Mouse (Mus musculus) intestine, embryonic 16.5 days (tissue): ENCODE data around the gene Mab21l2. TPM values are rescaled to one million over a fixed set of nuclear protein-coding genes. Genes with fewer than 3 reads are reported as not detected.

Experiments used
- ATAC-seq: fragments of 200-750 bp; cut with Nextera tagmentation; 2 replicates; pipeline ENCODE4 v1.8.0; 2017; ENCODE audit warnings: moderate TSS enrichment, moderate library complexity
- H3K27ac ChIP-seq: fragments of 300-500 bp; sonication (generic); 2 replicates; pipeline ENCODE4 v1.5.1; 2014; ENCODE audit warnings: mild to moderate bottlenecking, low read length
- H3K27me3 ChIP-seq: fragments of 300-500 bp; sonication (generic); replicated peaks from 2 replicates; pipeline ENCODE4 v1.6.1; 2014; ENCODE audit warnings: low read length, control low read depth, mixed read lengths; ENCODE audit not compliant: control insufficient read depth, insufficient read depth
- H3K36me3 ChIP-seq: fragments of 300-500 bp; sonication (generic); 2 replicates; pipeline ENCODE4 v1.6.1; 2014; ENCODE audit warnings: low read length, control low read depth; ENCODE audit not compliant: control insufficient read depth, insufficient read depth
- H3K4me1 ChIP-seq: fragments of 300-500 bp; sonication (generic); 2 replicates; pipeline ENCODE4 v1.6.1; 2014; ENCODE audit warnings: low read length, control low read depth, mixed read lengths; ENCODE audit not compliant: control insufficient read depth, insufficient read depth
- H3K4me2 ChIP-seq: fragments of 300-500 bp; sonication (generic); 2 replicates; pipeline ENCODE4 v1.6.1; 2014; ENCODE audit warnings: low read depth, low read length, control low read depth
- H3K4me3 ChIP-seq: fragments of 300-500 bp; sonication (generic); 2 replicates; pipeline ENCODE4 v1.5.1; 2014; ENCODE audit warnings: mild to moderate bottlenecking, low read length
- H3K9ac ChIP-seq: fragments of 300-500 bp; sonication (generic); 2 replicates; pipeline ENCODE4 v1.6.1; 2014; ENCODE audit warnings: low read depth, low read length
- H3K9me3 ChIP-seq: fragments of 300-500 bp; sonication (generic); 2 replicates; pipeline ENCODE4 v1.6.1; 2016; ENCODE audit warnings: low read length, control low read depth; ENCODE audit not compliant: control insufficient read depth
- WGBS: fragments of 180-500 bp; shearing (Covaris S2); extraction: QIAGEN DNeasy Blood & Tissue Kit; methylation state at CpG from one replicate; pipeline ENCODE4 v1.1.7; 2014; 5-methylcytosine and 5-hydroxymethylcytosine counted together
- polyA plus RNA-seq: library from polyadenylated mRNA; unstranded; fragments of >200 nt; fragmentation: Nextera tagmentation; extraction: Ambion mirVana; gene quantifications from 2 replicates; pipeline ENCODE4 v1.2.1, GENCODE M21; 2015

Mab21l2 gene
- 96.7 and 107 TPM in 2 replicates for polyA plus RNA-seq

DNA sequence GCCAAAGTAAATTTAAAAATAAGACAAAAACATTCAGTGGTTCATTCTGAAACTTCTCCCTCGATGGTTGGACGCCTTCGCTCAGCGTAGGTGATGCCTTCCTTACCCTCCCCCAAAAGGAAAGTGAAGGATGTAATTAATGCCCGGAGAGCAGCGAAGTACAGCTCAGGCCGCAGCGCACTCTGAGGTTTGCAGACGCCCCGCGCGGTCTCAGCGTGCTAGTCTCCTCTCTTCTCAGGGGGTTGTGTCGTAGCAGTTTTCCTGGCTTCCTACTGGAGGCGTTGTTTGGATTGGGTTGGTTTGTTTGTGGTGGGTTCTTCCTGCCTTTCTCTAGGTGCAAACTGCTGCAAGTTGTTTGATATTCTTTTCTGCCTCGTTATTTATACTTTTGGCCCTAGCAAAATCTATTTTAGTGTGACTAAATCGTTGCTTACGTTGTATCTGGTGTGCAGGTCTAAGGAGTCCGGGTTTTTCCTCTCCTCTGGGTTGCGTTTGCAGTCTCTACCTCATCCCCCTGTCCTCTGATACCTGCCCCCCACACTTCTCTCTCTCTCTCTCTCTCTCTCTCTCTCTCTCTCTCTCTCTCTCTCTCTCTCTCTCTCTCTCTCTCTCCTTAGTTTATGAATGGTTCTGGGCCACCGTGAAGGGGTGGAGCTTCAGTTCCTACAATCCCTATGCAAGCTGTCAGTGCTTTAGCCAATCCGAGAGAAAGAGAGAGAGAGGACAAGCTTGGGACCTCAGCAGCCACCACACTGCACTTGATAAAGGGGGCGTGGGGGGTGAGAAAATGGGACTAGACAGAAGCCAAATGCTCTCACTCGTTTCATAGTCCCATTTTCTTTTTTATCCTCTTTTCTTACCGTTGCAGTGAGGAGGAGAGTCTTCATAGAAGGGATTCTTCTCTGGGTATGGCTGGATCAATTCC, at the start of gene Mab21l2:
TSS of gene Mab21l2 (minus strand) at position 539 of the 925 bp plus-strand sequence.
- no peaks in the 10 kb centered on the region for H3K27me3 ChIP-seq
- peak within 1 kb of the TSS; percentile 43 for H3K4me2 ChIP-seq
- ATAC-seq, result peak; percentile 91
- H3K9ac ChIP-seq, result peak within 1 kb of the TSS; percentile 86
- WGBS, result 8% methylated on average over 25 of the region's 25 CpGs
- peak within 1 kb of the TSS; percentile 97 for H3K27ac ChIP-seq
- no peaks in the 10 kb centered on the region for H3K36me3 ChIP-seq
- no peaks in the 10 kb centered on the region for H3K4me1 ChIP-seq
- H3K4me3 ChIP-seq, result peak within 1 kb of the TSS; percentile 59
- H3K9me3 ChIP-seq, result no peaks in the 10 kb centered on the region

DNA sequence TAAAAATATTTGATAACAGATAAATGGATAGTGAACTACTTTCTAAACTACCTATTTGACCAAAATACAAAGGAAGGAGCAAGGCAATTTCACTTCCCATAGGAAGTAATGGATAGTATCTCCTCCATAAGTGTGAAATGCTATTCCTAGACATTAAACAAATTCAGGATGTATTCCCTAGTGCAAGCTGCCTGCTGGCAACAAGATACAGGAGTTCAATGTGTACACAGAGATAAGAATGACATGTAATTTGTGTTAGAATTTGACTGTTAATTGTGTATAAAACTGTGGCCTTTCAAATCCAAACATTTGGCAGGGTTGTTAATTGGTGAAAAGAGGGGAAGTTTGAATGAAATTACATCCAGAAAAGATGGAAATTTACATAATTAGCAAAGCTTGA, 26.9 kb upstream of the Mab21l2 start:
- H3K27ac ChIP-seq, result no peak overlapping the region
- H3K9ac ChIP-seq, result no peak overlapping the region
- no peak overlapping the region for H3K4me2 ChIP-seq
- no peaks in the 10 kb centered on the region for H3K9me3 ChIP-seq
- ATAC-seq, result no peak
- H3K4me1 ChIP-seq, result no peaks in the 10 kb centered on the region
- no peaks in the 10 kb centered on the region for H3K36me3 ChIP-seq
- H3K4me3 ChIP-seq, result no peak overlapping the region
- H3K27me3 ChIP-seq, result no peaks in the 10 kb centered on the region

DNA sequence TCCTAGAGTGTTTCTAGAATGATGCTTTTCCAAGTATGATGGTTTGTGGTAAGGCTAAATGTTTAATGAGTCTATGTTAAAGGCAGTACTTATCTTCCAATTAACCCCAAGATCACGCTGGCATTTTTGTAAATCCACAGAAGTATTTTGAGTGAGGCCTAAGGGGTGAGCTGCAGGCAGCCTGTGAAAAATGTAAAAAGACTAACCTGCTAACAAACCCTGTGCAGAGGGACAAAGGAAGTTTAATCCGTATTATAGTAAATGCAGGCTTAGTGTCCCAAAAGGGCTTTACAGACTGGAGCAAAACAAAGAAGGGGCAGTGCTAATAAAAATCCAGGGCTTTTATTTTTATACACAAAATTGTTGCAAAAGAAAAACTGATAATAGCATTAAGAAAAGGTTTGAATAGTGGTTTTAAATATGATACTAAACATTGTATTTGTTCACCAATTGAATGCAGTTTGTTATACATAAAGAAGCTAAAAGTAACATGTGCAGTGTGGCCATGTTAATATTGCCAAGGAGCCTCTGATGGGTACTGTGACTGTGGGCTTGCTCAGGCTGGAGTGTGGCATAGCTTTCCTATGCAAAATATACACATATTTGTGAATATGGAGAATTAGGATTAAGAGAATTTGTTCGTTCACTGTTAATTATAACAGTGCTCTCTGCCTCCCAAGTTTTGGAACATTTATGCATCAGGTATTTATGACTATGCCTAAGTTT, 24.3 kb upstream of the Mab21l2 start:
- Histone ChIP-seq H3K4me1 (no peaks in the 10 kb centered on the region), H3K27me3 (no peaks in the 10 kb centered on the region), H3K36me3 (no peaks in the 10 kb centered on the region), H3K4me3 (no peak overlapping the region), H3K9ac (no peak overlapping the region), H3K27ac (no peak overlapping the region), H3K4me2 (no peak overlapping the region), H3K9me3 (no peaks in the 10 kb centered on the region)
- WGBS, result 68% methylated on average over 3 of the region's 3 CpGs
- ATAC-seq, result no peak

- Histone ChIP-seq H3K4me3 (no peak overlapping the region), H3K36me3 (no peaks in the 10 kb centered on the region), H3K9me3 (no peaks in the 10 kb centered on the region), H3K27ac (no peak overlapping the region), H3K9ac (no peak overlapping the region), H3K4me1 (no peaks in the 10 kb centered on the region), H3K4me2 (no peak overlapping the region), H3K27me3 (no peaks in the 10 kb centered on the region)
- WGBS, result 51% methylated on average over 4 of the region's 4 CpGs
- no peak for ATAC-seq
Observed at GRCm38 (mm10) chr3:86571518-86571917, 23.1 kb upstream of the Mab21l2 start.

- H3K9ac ChIP-seq, result no peak overlapping the region
- no peak overlapping the region for H3K27ac ChIP-seq
- no peak overlapping the region for H3K4me3 ChIP-seq
- no peak overlapping the region for H3K4me2 ChIP-seq
- WGBS, result 74% methylated on average over 4 of the region's 4 CpGs
- no peaks in the 10 kb centered on the region for H3K9me3 ChIP-seq
- no peaks in the 10 kb centered on the region for H3K36me3 ChIP-seq
- ATAC-seq, result no peak
- H3K4me1 ChIP-seq, result no peaks in the 10 kb centered on the region
- H3K27me3 ChIP-seq, result no peaks in the 10 kb centered on the region
Observed at GRCm38 (mm10) chr3:86567312-86567711, 18.9 kb upstream of the Mab21l2 start.

GRCm38 (mm10) chr3:86561396-86561795, 13.0 kb upstream of the Mab21l2 start:
- Histone ChIP-seq H3K27me3 (no peaks in the 10 kb centered on the region), H3K4me2 (no peak overlapping the region), H3K4me3 (no peak overlapping the region), H3K9ac (no peak overlapping the region), H3K36me3 (no peaks in the 10 kb centered on the region), H3K27ac (no peak overlapping the region), H3K9me3 (no peaks in the 10 kb centered on the region), H3K4me1 (no peaks in the 10 kb centered on the region)
- WGBS, result 98% methylated on average over 1 of the region's 1 CpGs
- ATAC-seq, result no peak

- Histone ChIP-seq H3K36me3 (no peaks in the 10 kb centered on the region), H3K4me2 (no peak overlapping the region), H3K9ac (no peak overlapping the region), H3K4me1 (no peaks in the 10 kb centered on the region), H3K27ac (no peak overlapping the region), H3K4me3 (no peak overlapping the region), H3K9me3 (no peaks in the 10 kb centered on the region), H3K27me3 (no peaks in the 10 kb centered on the region)
- ATAC-seq, result no peak
- 98% methylated on average over 1 of the region's 1 CpGs for WGBS
Observed at GRCm38 (mm10) chr3:86561023-86561344, 12.6 kb upstream of the Mab21l2 start.

GRCm38 (mm10) chr3:86560281-86561022, 12.0 kb upstream of the Mab21l2 start:
- H3K4me3 ChIP-seq, result no peak overlapping the region
- no peak for ATAC-seq
- no peaks in the 10 kb centered on the region for H3K27me3 ChIP-seq
- no peak overlapping the region for H3K9ac ChIP-seq
- H3K4me2 ChIP-seq, result no peak overlapping the region
- no peaks in the 10 kb centered on the region for H3K36me3 ChIP-seq
- no peaks in the 10 kb centered on the region for H3K4me1 ChIP-seq
- H3K27ac ChIP-seq, result no peak overlapping the region
- H3K9me3 ChIP-seq, result no peaks in the 10 kb centered on the region
- 72% methylated on average over 4 of the region's 4 CpGs for WGBS

DNA sequence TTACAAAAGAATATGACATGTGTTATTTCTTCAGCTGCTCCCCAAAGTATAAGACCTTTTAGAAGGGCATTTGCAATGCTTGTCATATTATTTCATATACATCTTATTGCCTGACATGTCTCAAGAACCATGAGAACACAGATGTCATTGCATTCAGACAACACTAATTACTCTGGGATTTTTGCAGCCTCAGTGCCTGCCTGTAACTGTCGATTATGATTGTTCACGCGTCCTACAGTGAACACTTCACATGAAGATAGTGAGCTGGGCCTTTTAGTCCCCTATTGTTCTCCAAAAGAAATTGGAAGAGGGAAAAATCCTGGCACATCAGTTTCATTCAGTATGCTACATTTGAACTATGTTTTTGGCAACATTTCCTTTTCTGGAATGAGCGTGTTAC, 11.2 kb upstream of the Mab21l2 start:
- Histone ChIP-seq H3K9ac (no peak overlapping the region), H3K4me2 (no peak overlapping the region), H3K27me3 (no peaks in the 10 kb centered on the region), H3K27ac (no peak overlapping the region), H3K36me3 (no peaks in the 10 kb centered on the region), H3K9me3 (no peaks in the 10 kb centered on the region), H3K4me3 (no peak overlapping the region), H3K4me1 (no peaks in the 10 kb centered on the region)
- 71% methylated on average over 4 of the region's 4 CpGs for WGBS
- no peak for ATAC-seq
